Mouse (Mus musculus): Measurements from ENCODE around the gene Wdr47.

The Wdr47 gene

GRCm38 (mm10) chr3:108590786-108591529 lies at the start of gene Wdr47:
Wdr47 (plus strand) TSS chr3:108591279.
- peak; percentile 98 to 99 for DNase-seq

DNA sequence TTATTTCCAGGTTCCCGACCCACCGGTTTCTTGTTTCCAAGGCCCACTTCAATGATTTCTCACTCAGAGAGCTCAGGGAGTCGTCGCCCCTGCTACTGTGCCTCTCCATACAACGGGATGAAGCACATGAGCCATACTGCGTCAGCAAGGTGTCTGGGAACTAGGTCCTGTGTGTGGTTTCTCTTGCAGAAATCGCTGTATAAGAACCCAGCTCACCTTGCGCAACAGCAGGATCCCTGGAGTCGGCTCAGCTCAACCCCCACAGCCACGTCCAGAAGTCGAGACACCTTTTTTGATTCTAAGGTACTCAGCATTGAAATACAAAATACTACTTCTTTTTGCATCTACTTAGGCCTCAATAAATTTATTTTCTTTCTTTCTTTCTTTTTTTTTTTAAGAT lies 48.8 kb upstream of the Wdr47 start:
- DNase-seq = no peak

DNA sequence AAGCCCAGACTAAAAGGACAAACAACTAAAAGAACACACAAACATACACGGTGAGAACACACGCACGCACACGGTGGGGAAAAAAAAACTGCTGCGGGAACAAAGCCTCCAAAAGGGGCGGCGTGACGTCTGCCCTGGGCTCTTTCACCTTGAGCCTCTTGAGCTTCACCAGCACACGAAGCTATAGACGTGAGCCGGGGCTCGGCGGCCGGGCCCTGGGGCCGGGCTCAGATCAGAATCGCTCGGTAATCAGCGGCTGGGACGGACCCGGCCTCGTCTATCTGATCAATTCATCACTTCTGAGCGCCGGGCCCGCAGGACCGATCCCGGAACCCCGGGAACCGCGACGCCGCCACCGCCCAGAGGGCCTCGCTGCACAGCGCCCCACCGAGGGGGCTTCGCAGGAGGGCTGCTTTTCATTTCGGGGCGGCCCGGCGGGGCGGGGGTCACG lies 36.9 kb upstream of the Wdr47 start:
- peak; percentile 11 to 53 for DNase-seq

GRCm38 (mm10) chr3:108554587-108555312 lies 36.3 kb upstream of the Wdr47 start:
- peak; percentile 96 for DNase-seq

GRCm38 (mm10) chr3:108557888-108558287 lies 33.2 kb upstream of the Wdr47 start:
- no peak for DNase-seq

- DNase-seq = peak; percentile 97 to 99
These were observed 28.8 kb upstream of the Wdr47 start, which contains the start of gene Tmem167b for GRCm38 (mm10) chr3:108562133-108562730. Tmem167b (minus strand) TSS chr3:108562466.

GRCm38 (mm10) chr3:108562777-108563271 lies 28.3 kb upstream of the Wdr47 start:
- DNase-seq = peak; percentile 20 to 49

DNA sequence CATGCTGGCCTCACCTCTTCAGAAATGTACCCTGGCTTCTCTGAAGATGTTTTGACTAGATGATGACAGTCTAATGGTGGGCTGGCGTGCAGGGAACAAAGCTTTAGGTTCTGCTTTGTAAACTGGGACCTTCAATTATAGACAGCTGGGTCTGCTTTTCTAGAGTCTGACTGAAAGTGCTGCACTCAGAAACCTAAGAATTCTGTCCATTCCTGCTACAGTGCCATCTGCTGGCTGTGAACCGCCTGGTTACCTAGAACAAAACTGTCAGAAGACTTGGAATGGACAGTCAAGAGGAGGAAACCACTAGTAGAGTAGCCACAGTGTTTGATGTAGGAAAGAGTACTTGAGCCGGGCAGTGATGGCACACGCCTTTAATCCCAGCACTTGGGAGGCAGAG lies 27.8 kb upstream of the Wdr47 start:
- peak; percentile 89 to 93 for DNase-seq

DNA sequence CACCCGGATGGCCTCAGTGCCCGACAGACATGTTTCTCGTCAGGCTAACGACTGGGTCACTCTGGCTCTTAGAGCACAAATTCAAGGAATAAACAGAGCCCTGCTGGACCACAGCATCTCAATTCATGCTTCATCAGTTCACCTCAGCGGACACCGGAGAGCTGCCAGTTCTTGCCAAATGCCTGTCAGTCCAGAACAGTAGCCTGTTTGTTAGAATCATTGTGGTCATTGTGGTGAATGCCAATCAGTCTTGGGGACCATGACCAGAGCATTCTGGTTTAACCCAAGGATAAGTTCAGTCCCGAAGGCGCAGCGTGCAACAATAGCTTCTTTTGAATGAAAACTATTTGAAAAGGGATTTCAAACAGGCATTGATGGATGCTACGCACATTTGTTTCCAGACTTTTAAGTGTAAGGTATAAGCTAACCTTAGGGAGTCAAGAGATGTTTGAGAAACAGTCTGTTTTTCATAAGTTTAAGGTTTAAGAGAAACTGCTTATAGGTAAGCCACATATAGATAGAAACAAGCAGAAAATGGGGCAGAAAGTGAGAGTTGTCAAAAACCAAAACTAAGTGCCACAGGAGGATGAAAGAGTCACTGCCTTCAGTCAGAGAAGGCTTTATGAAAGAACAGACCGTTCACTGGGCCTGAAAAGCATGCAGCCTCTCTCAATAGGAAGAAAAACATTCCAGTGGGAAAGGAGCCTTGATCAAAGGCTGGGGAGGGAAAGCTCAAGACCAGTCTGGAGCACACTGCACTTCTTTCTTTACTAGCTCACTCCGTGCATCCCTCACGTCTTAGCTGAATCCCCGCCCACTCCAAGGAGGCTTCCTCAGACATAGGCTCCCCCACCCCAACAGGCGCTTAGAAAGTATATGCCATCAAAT lies 22.8 kb upstream of the Wdr47 start:
- DNase-seq = peak in 1 of 2 experiments; percentile 8

GRCm38 (mm10) chr3:108569636-108570035 lies 21.4 kb upstream of the Wdr47 start:
- DNase-seq = peak in 1 of 2 experiments; percentile 17

- no peak for DNase-seq
These were observed 20.3 kb upstream of the Wdr47 start for GRCm38 (mm10) chr3:108570813-108571212.

DNA sequence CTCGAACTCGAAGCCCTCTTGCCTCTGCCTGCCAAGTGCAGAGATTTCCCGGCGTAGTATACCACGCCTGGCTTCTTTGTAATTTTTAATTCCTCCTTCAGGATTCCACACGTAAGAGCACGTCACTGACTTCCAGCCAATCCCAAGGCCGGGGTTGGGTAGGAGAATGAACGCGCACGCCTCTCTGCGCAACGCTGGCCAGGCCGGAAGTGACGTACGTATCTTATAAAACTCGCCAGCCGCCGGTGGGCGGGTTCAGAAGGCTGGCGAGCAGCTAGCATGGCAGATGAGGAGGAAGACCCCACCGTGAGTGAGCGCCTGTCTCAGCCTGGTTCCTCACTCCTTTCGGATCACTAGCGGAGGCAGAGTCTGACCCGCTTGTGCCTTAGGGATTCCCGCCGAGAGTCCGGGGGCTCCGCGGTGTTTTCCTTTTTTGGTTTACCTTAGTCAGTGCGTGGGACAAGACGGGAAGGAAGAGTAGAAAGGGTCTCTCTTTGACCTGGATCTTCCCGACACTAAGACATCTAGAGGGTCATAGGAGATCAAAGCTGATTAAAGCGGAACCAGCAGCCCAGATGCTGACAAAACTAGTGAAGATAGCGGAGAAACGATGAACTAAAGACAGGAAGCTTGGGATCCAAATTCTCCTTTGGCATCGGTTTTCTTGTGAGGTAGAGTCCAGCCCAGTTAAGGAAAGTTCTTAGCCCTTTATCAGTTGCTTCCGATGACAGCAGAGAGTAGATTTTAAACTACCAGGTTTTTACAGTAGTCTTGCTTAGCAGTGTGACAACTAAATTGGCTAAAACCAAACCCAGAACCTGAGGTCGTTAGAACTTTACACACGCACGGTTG lies 19.4 kb upstream of the Wdr47 start, which contains the start of gene Taf13:
Gene Taf13 (plus strand): TSS at position 256 of the 852 bp plus-strand sequence.
- DNase-seq = peak; percentile 97

DNA sequence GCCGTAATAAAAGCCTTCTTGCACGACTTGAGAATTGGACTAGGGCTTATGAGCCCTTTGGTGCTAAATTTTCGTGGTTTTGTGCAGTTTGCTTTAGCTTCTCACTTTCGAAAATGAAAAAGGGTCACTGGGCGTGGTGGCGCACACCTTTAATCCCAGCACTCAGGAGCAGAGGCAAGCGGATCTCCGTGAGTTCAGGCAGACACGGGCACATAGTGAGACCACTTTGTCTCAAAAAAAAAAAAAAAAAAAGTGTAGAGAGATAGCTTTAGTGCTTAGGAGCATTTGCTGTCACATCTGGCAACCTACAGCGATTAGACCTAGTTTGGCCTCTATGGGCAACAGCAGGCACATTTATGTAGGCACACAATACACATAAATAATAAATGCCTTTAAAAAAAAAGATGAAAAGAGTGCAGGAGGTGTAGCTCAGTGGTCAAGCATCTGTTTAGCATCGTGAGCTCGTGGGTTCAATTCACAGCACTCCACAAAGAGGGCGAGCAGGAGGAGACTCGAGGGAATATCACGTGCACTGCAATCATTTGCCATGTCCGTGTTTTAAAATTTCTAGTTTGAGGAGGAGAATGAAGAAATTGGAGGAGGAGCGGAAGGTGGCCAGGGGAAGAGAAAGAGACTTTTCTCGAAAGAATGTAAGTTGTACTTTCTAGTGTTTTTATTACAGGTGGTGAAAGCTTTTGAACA lies 18.6 kb upstream of the Wdr47 start:
- peak in 1 of 2 experiments; percentile 8 for DNase-seq

DNA sequence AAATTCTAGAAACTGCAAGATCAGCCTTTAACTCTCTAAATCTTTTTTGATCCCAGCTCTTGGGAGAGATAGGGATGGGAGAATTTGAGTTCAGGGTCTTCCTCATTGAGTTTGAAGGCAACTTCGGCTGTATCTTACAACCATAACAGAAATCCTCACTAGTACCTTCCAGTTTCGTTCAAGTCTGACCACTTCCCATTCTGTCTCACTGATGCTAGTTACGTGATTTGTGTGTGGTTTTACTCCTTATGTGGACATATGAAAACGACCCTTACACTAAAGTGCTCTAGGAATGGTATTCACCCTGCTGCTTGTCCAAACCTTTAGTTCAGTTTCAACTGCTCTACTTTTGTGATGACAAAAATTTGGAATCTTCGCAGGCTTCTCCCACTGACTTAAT lies 17.1 kb upstream of the Wdr47 start:
- no peak for DNase-seq

GRCm38 (mm10) chr3:108584580-108584979 lies 6.5 kb upstream of the Wdr47 start:
- no peak for DNase-seq

- no peak for DNase-seq
These were observed 2.6 kb upstream of the Wdr47 start for GRCm38 (mm10) chr3:108588446-108588845.

- no peak for DNase-seq
These were observed 747 bp downstream of the Wdr47 start for GRCm38 (mm10) chr3:108591530-108592522.

- no peak for DNase-seq
These were observed 17.8 kb downstream of the Wdr47 start for GRCm38 (mm10) chr3:108608906-108609305.

DNA sequence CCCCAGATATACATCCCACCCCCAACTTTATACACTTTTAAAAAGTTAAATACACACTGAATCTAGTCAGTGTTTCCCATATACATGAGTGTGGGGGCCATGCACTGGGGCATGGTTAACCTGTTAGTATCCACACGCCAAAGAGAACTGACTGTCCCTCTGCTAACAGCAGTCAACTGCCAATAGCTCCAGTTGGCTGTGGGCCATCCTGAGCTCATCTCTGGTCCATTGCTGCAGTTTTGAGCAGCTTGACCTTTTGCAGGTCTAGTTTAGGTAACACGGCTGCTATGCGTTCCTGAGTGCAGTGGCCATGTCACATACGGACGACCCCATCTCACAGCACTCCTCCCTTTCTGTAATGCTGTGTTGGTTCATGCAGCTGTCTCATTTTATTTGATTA lies 43.7 kb downstream of the Wdr47 start:
- no peak for DNase-seq

All from kidney, postnatal 36 days (tissue).